Mouse (Mus musculus): ENCODE measurements around the gene Slc10a6. TPM values are rescaled to one million over a fixed set of nuclear protein-coding genes. Genes with fewer than 3 reads are reported as not detected.

Gene Slc10a6
- polyA plus RNA-seq, 2 experiments = not detected

DNA sequence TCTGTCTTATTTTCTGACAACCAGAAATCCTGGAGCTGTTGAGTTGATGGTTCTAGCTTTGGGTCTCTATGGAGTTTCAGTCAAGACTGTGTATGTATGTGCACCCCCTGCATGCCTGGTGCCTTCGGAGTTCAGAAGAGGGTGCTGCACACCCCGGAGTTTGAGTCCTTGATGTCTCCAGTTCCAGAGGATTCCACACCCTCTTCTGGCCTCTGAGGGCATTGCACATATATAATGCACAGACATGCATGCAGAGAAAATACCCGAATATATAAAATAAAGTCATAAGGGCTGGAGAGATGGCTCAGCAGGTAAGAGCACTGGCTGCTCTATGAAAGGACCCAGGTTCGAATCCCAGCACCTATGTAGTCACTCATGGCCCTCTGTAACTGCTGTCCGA is 29.7 kb upstream of the Slc10a6 start:
- H3K27ac ChIP-seq = no peak overlapping the region
- TF ChIP-seq CTCF (IDR thresholded peaks at IDR 0.05; ENCODE audit: low read depth) = peak; percentile 46
- TF ChIP-seq EP300 (IDR thresholded peaks at IDR 0.05; ENCODE audit: low read depth) = no peak
- no peak overlapping the region for H3K9ac ChIP-seq (replicated peaks)
- ATAC-seq (ENCODE audit: insufficient read depth) (no peak), DNase-seq (ENCODE audit: low read depth in 3 of 3, low spot score in 3 of 3) (no peak)
- H3K4me2 ChIP-seq (ENCODE audit: low read depth) = no peak overlapping the region
- H3K36me3 ChIP-seq (replicated peaks; ENCODE audit: control insufficient read depth, insufficient read depth, low read depth) = no peaks in the 10 kb centered on the region
- no peaks in the 10 kb centered on the region for H3K27me3 ChIP-seq (ENCODE audit: control insufficient read depth, insufficient read depth, low read length)
- 47% methylated on average over 5 of the region's 5 CpGs for WGBS (ENCODE audit: insufficient replicate concordance)
- H3K9me3 ChIP-seq (ENCODE audit: control insufficient read depth, low read length) = no peaks in the 10 kb centered on the region
- H3K4me3 ChIP-seq (ENCODE audit: insufficient read depth in 1 of 2, low read depth in 2 of 2, low read length in 2 of 2) = no peak overlapping the region
- no peaks in the 10 kb centered on the region for H3K4me1 ChIP-seq (replicated peaks; ENCODE audit: control insufficient read depth in 2 of 2, insufficient read depth in 2 of 2, low read length in 1 of 2)

GRCm38 (mm10) chr5:103655346-103656118 is 26.3 kb upstream of the Slc10a6 start, which contains the start of gene 1700016H13Rik:
Gene 1700016H13Rik, minus strand, starts transcription at chr5:103656010.
- peak; percentile 70 for ATAC-seq (ENCODE audit: insufficient read depth)
- Histone ChIP-seq H3K9ac (replicated peaks) (peak within 1 kb of the TSS; percentile 55), H3K27ac (no peak within 1 kb of the TSS), H3K9me3 (ENCODE audit: control insufficient read depth, low read length) (no peaks in the 10 kb centered on the region), H3K36me3 (replicated peaks; ENCODE audit: control insufficient read depth, insufficient read depth, low read depth) (no peaks in the 10 kb centered on the region), H3K4me1 (replicated peaks; ENCODE audit: control insufficient read depth in 2 of 2, insufficient read depth in 2 of 2, low read length in 1 of 2) (no peaks in the 10 kb centered on the region), H3K4me3 (ENCODE audit: insufficient read depth in 1 of 2, low read depth in 2 of 2, low read length in 2 of 2) (peak within 1 kb of the TSS; percentile 55 to 60), H3K4me2 (ENCODE audit: low read depth) (peak within 1 kb of the TSS; percentile 85), H3K27me3 (ENCODE audit: control insufficient read depth, insufficient read depth, low read length) (no peaks in the 10 kb centered on the region)
- no peak for TF ChIP-seq EP300 (IDR thresholded peaks at IDR 0.05; ENCODE audit: low read depth)
- TF ChIP-seq CTCF (IDR thresholded peaks at IDR 0.05; ENCODE audit: low read depth) = peak; percentile 79
- peak in 2 of 3 experiments; percentile 30 to 36 for DNase-seq (ENCODE audit: low read depth in 3 of 3, low spot score in 3 of 3)
- under 1% methylated on average over 49 of the region's 56 CpGs for WGBS (ENCODE audit: insufficient replicate concordance)

- Histone ChIP-seq H3K27me3 (ENCODE audit: control insufficient read depth, insufficient read depth, low read length) (no peaks in the 10 kb centered on the region), H3K27ac (no peak overlapping the region), H3K4me3 (ENCODE audit: insufficient read depth in 1 of 2, low read depth in 2 of 2, low read length in 2 of 2) (no peak overlapping the region), H3K9ac (replicated peaks) (no peak overlapping the region), H3K36me3 (replicated peaks; ENCODE audit: control insufficient read depth, insufficient read depth, low read depth) (no peaks in the 10 kb centered on the region), H3K9me3 (ENCODE audit: control insufficient read depth, low read length) (no peaks in the 10 kb centered on the region), H3K4me1 (replicated peaks; ENCODE audit: control insufficient read depth in 2 of 2, insufficient read depth in 2 of 2, low read length in 1 of 2) (no peaks in the 10 kb centered on the region), H3K4me2 (ENCODE audit: low read depth) (peak overlapping the region; percentile 85)
- TF ChIP-seq CTCF (IDR thresholded peaks at IDR 0.05; ENCODE audit: low read depth) = no peak
- TF ChIP-seq EP300 (IDR thresholded peaks at IDR 0.05; ENCODE audit: low read depth) = no peak
- DNase-seq (ENCODE audit: low read depth in 3 of 3, low spot score in 3 of 3) (no peak), ATAC-seq (ENCODE audit: insufficient read depth) (no peak)
- 63% methylated on average over 4 of the region's 4 CpGs for WGBS (ENCODE audit: insufficient replicate concordance)
These were observed 25.6 kb upstream of the Slc10a6 start for GRCm38 (mm10) chr5:103654780-103655179.

GRCm38 (mm10) chr5:103654225-103654624 is 25.0 kb upstream of the Slc10a6 start:
- no peak for ATAC-seq (ENCODE audit: insufficient read depth)
- Histone ChIP-seq H3K9me3 (ENCODE audit: control insufficient read depth, low read length) (no peaks in the 10 kb centered on the region), H3K4me2 (ENCODE audit: low read depth) (no peak overlapping the region), H3K4me1 (replicated peaks; ENCODE audit: control insufficient read depth in 2 of 2, insufficient read depth in 2 of 2, low read length in 1 of 2) (no peaks in the 10 kb centered on the region), H3K36me3 (replicated peaks; ENCODE audit: control insufficient read depth, insufficient read depth, low read depth) (no peaks in the 10 kb centered on the region), H3K27me3 (ENCODE audit: control insufficient read depth, insufficient read depth, low read length) (no peaks in the 10 kb centered on the region), H3K4me3 (ENCODE audit: insufficient read depth in 1 of 2, low read depth in 2 of 2, low read length in 2 of 2) (no peak overlapping the region), H3K9ac (replicated peaks) (no peak overlapping the region), H3K27ac (no peak overlapping the region)
- 19% methylated on average over 6 of the region's 6 CpGs for WGBS (ENCODE audit: insufficient replicate concordance)
- DNase-seq (ENCODE audit: low read depth in 3 of 3, low spot score in 3 of 3) = peak; percentile 41 to 59 (median 46)
- no peak for TF ChIP-seq EP300 (IDR thresholded peaks at IDR 0.05; ENCODE audit: low read depth)
- TF ChIP-seq CTCF (IDR thresholded peaks at IDR 0.05; ENCODE audit: low read depth) = peak; percentile 73

DNA sequence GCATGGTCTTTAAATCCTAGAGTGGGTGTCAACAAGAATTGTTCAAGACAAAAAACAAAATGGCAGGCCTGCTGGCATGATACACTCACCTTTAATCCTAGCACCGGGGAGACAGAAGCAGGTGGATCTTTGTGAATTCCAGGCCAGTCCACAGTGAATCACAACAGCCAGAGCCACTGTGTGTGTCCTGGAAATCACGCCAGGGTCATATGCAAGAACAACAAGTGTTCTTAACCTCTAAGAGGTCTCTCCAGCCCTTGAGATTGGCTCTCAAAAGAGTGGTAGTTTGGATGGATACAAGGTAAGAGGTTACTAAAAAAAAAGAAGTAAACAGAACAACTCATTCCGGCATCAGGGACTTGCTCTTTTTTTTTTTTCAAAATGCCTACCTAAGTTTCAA is 18.1 kb upstream of the Slc10a6 start:
- Histone ChIP-seq H3K27me3 (ENCODE audit: control insufficient read depth, insufficient read depth, low read length) (no peaks in the 10 kb centered on the region), H3K4me1 (replicated peaks; ENCODE audit: control insufficient read depth in 2 of 2, insufficient read depth in 2 of 2, low read length in 1 of 2) (no peaks in the 10 kb centered on the region; a peak in 1 of 4 replicates), H3K27ac (no peak overlapping the region), H3K9ac (replicated peaks) (no peak overlapping the region), H3K4me3 (ENCODE audit: insufficient read depth in 1 of 2, low read depth in 2 of 2, low read length in 2 of 2) (no peak overlapping the region), H3K9me3 (ENCODE audit: control insufficient read depth, low read length) (no peaks in the 10 kb centered on the region), H3K4me2 (ENCODE audit: low read depth) (no peak overlapping the region), H3K36me3 (replicated peaks; ENCODE audit: control insufficient read depth, insufficient read depth, low read depth) (no peaks in the 10 kb centered on the region)
- ATAC-seq (ENCODE audit: insufficient read depth) = no peak
- WGBS (ENCODE audit: insufficient replicate concordance) = 56% methylated on average over 3 of the region's 3 CpGs
- DNase-seq (ENCODE audit: low read depth in 3 of 3, low spot score in 3 of 3) = no peak
- TF ChIP-seq EP300 (IDR thresholded peaks at IDR 0.05; ENCODE audit: low read depth) (no peak), CTCF (IDR thresholded peaks at IDR 0.05; ENCODE audit: low read depth) (no peak)
